Mouse (Mus musculus) heart, embryonic 15.5 days (tissue): ENCODE data around the gene Adra2b. TPM values are rescaled to one million over a fixed set of nuclear protein-coding genes. Genes with fewer than 3 reads are reported as not detected.

Source experiments
- ATAC-seq: fragments of 200-750 bp; cut with Nextera tagmentation; replicated peaks from 2 replicates; pipeline ENCODE4 v1.8.0; 2017; ENCODE audit warnings: low read depth, moderate TSS enrichment; ENCODE audit not compliant: insufficient number of reproducible peaks, insufficient read depth, low FRiP score
- H3K27ac ChIP-seq: fragments of 300-500 bp; sonication (generic); 2 replicates; pipeline ENCODE4 v1.5.1; 2015; ENCODE audit warnings: mild to moderate bottlenecking, inconsistent platforms
- H3K27me3 ChIP-seq: fragments of 300-500 bp; sonication (generic); 2 replicates; pipeline ENCODE4 v1.6.1; 2015; ENCODE audit warnings: inconsistent platforms
- H3K36me3 ChIP-seq: fragments of 300-500 bp; sonication (generic); 2 replicates; pipeline ENCODE4 v1.6.1; 2015; ENCODE audit warnings: mild to moderate bottlenecking, inconsistent platforms
- H3K4me1 ChIP-seq: fragments of 300-500 bp; sonication (generic); replicated peaks from 2 replicates; pipeline ENCODE4 v1.6.1; 2015; ENCODE audit warnings: inconsistent platforms
- H3K4me2 ChIP-seq: fragments of 300-500 bp; sonication (generic); 2 replicates; pipeline ENCODE4 v1.6.1; 2015; ENCODE audit warnings: inconsistent platforms, mild to moderate bottlenecking, moderate library complexity
- H3K4me3 ChIP-seq: fragments of 300-500 bp; sonication (generic); 2 replicates; pipeline ENCODE4 v1.5.1; 2015; ENCODE audit warnings: mild to moderate bottlenecking, inconsistent platforms
- H3K9ac ChIP-seq: fragments of 300-500 bp; sonication (generic); 2 replicates; pipeline ENCODE4 v1.6.1; 2015; ENCODE audit warnings: mild to moderate bottlenecking, inconsistent platforms
- H3K9me3 ChIP-seq: fragments of 300-500 bp; sonication (generic); replicated peaks from 2 replicates; pipeline ENCODE4 v1.6.1; 2016; ENCODE audit warnings: inconsistent platforms
- WGBS: fragments of 180-500 bp; shearing (Covaris S2); methylation state at CpG from one replicate; pipeline ENCODE4 v1.1.7; 2015; ENCODE audit warnings: mixed read lengths; 5-methylcytosine and 5-hydroxymethylcytosine counted together
- polyA plus RNA-seq: library from polyadenylated mRNA; unstranded; fragments of >200 nt; fragmentation: Nextera tagmentation; extraction: Ambion mirVana; gene quantifications from 2 replicates; pipeline ENCODE4 v1.2.1, GENCODE M21; 2015

The Adra2b gene
- polyA plus RNA-seq, 1 experiment from 2014 or later = 1.1 TPM

DNA sequence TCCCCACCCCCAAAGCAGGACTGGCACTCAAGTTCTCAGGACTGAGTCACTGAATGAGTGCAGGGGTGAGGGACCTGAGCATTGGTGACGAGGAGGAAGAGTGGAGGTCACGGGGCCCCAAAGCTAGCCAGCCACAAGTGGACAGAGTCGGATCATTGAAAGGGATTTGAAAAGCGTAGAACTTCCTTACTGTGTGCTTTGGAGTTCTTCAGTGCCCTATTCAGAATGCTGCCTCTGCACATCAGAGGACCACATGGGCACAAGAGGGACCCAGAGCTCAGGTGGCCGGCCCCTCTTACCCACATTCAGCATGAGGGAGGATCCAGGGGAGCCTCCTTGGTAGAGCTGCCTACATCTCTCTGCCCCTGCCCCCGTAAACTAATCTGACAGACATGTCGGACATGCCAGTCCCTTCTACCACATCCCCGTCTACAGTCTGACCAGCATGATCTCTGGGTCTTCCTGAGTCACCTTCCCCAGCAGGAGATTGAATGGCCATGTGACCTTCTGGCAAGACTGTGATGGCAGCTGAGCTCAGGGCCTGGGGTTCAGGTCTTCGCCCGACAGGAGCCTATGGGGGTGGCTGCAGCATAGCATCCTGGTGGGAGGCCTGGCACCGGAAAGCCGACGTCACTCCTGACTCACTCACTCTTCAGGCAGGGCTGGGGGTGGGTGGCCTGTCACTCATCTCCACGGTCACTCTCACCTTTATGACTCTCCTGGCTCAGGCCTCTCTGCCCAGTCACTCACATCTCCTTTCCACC lies 30.0 kb upstream of the Adra2b start:
- no peaks in the 10 kb centered on the region for H3K36me3 ChIP-seq
- no peak overlapping the region for H3K4me3 ChIP-seq
- WGBS = 70% methylated on average over 14 of the region's 14 CpGs
- H3K9ac ChIP-seq = no peak overlapping the region
- peaks cover 54% of the 10 kb centered on the region for H3K4me1 ChIP-seq
- peaks cover 14% of the 10 kb centered on the region for H3K27me3 ChIP-seq
- H3K27ac ChIP-seq = no peak overlapping the region
- H3K4me2 ChIP-seq = no peak overlapping the region; the same call in 1 of the 2 replicates
- H3K9me3 ChIP-seq = no peaks in the 10 kb centered on the region
- no peak for ATAC-seq

DNA sequence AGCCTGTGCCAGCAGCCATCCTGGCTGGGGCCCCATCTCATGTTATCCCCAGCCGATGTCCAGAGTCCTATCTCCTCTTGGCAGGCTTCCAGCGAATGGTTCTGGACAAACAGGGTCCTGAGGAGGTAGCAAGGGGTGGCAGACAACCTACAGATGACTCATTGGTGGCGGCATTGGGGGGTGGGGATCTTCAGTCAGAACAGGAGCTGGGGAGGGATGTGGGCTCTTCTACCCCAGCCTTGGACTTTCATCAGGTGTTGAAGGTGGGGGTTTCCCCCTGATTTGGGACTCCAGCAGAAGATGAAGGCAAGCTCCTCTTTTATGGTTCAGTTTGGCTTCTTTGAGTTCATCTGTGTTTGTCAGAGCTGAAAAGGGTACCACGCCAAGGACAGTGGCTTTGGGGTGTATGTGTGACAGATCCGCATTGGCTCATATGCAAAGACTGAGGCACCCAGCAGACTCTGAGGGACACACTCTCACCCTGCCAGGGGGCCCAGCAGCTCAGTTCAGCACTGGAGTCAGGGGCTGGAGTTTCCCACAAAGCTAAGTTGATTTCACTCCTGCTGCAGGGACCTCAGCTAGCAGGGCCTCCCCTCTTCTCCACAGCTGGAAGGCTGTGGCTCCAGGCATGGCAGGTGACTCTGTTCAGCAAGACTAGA lies 28.9 kb upstream of the Adra2b start:
- Histone ChIP-seq H3K27ac (0 out of 2 replicates have a peak overlapping the region, but pooled peaks have one; percentile 15), H3K27me3 (peaks cover 14% of the 10 kb centered on the region), H3K36me3 (no peaks in the 10 kb centered on the region), H3K9ac (no peak overlapping the region), H3K4me2 (peak overlapping the region; percentile 3; the same call in 1 of the 2 replicates), H3K9me3 (no peaks in the 10 kb centered on the region), H3K4me1 (peaks cover 48% of the 10 kb centered on the region), H3K4me3 (no peak overlapping the region)
- ATAC-seq = no peak
- WGBS = 41% methylated on average over 5 of the region's 5 CpGs

DNA sequence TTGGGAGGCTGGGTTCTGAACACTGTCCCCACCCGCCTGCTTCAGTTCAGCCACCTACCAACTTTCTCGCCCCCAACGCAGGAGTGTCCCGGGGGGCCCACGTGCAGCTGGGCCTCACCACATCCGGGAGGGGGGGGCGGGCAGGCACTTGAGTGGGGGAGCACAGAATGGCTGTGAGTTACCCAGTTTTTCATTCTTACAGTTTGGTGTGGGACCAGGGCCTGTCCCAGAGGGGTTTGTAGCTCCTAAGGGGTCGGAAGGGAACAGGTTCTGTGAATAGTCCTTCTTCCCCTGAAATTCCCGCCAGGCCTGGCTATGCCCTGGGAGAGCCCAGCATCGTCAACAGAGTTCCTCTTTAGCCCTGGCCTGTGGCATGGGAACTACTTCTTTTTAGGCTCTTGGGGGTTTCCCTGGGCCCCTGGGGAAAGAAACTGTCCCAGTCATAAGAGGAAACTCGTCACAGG lies 27.9 kb upstream of the Adra2b start:
- Histone ChIP-seq H3K4me1 (peaks cover 38% of the 10 kb centered on the region), H3K4me3 (no peak overlapping the region; the same call in 1 of the 2 replicates), H3K4me2 (peak overlapping the region; percentile 93), H3K9me3 (no peaks in the 10 kb centered on the region), H3K27me3 (peaks cover 14% of the 10 kb centered on the region), H3K36me3 (no peaks in the 10 kb centered on the region), H3K9ac (no peak overlapping the region), H3K27ac (peak overlapping the region; percentile 37; the same call in 1 of the 2 replicates)
- no peak for ATAC-seq
- 48% methylated on average over 11 of the region's 11 CpGs for whole genome bisulfite sequencing

GRCm38 (mm10) chr2:127335767-127336496 lies 27.1 kb upstream of the Adra2b start, which contains the start of gene Dusp2:
Dusp2 (plus strand) TSS chr2:127336159.
- peak; percentile 85 for ATAC-seq
- Histone ChIP-seq H3K27ac (peak within 1 kb of the TSS; percentile 79), H3K9ac (peak within 1 kb of the TSS; percentile 66), H3K27me3 (peaks cover 14% of the 10 kb centered on the region), H3K4me1 (peaks cover 38% of the 10 kb centered on the region), H3K9me3 (no peaks in the 10 kb centered on the region), H3K36me3 (no peaks in the 10 kb centered on the region), H3K4me2 (peak within 1 kb of the TSS; percentile 93), H3K4me3 (peak within 1 kb of the TSS; percentile 61)
- WGBS = 1% methylated on average over 52 of the region's 76 CpGs

DNA sequence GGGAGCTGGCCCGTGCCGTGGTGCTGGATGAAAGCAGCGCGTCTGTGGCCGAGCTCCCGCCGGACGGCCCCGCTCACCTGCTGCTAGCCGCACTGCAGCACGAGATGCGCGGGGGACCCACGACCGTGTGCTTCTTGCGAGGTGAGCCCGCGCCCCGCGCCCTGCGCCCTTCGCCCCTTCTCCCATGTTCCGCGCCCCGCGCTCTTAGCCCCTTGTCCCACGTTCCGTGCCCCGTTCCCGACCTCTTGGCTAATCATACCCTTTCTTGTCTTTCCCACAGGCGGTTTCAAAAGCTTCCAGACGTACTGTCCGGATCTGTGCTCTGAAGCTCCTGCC lies 26.5 kb upstream of the Adra2b start:
- no peaks in the 10 kb centered on the region for H3K9me3 ChIP-seq
- H3K4me1 ChIP-seq = peaks cover 38% of the 10 kb centered on the region
- peak overlapping the region; percentile 66 for H3K9ac ChIP-seq
- H3K27ac ChIP-seq = peak overlapping the region; percentile 79
- whole genome bisulfite sequencing = 2% methylated on average over 33 of the region's 33 CpGs
- ATAC-seq = no peak
- H3K4me3 ChIP-seq = peak overlapping the region; percentile 61
- no peaks in the 10 kb centered on the region for H3K36me3 ChIP-seq
- H3K4me2 ChIP-seq = peak overlapping the region; percentile 93
- H3K27me3 ChIP-seq = peaks cover 14% of the 10 kb centered on the region

GRCm38 (mm10) chr2:127336885-127337284 lies 26.1 kb upstream of the Adra2b start:
- ATAC-seq = no peak
- peaks cover 38% of the 10 kb centered on the region for H3K4me1 ChIP-seq
- 36% methylated on average over 5 of the region's 5 CpGs for WGBS

DNA sequence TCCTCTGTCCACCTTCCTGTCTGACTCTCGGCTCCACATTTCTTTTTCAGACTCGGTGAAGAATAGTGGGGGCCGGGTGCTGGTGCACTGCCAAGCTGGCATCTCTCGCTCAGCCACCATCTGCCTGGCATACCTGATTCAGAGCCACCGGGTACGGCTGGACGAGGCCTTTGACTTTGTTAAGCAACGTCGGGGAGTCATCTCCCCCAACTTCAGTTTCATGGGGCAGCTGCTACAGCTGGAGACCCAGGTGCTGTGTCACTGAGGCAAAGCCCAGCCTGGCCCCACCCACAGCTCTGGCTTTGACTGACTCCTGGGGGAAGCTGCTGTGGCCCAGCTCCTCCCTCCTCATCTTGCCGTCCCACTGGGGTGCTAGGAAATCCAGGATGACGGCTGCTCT lies 25.5 kb upstream of the Adra2b start:
- no peaks in the 10 kb centered on the region for H3K36me3 ChIP-seq

More at GRCm38 (mm10) chr2:127336885-127337284, 26.1 kb upstream of the Adra2b start:
- H3K4me3 ChIP-seq = peak overlapping the region; percentile 61
- H3K9ac ChIP-seq = peak overlapping the region; percentile 66
- H3K4me2 ChIP-seq = peak overlapping the region; percentile 93
- H3K27me3 ChIP-seq = peaks cover 14% of the 10 kb centered on the region
- no peaks in the 10 kb centered on the region for H3K36me3 ChIP-seq
- peak overlapping the region; percentile 79 for H3K27ac ChIP-seq
- no peaks in the 10 kb centered on the region for H3K9me3 ChIP-seq

GRCm38 (mm10) chr2:127338012-127338411 lies 25.0 kb upstream of the Adra2b start:
- no peaks in the 10 kb centered on the region for H3K36me3 ChIP-seq
- H3K4me3 ChIP-seq = peak overlapping the region; percentile 61
- H3K9ac ChIP-seq = no peak overlapping the region
- H3K4me2 ChIP-seq = peak overlapping the region; percentile 93
- H3K27ac ChIP-seq = 0 out of 2 replicates have a peak overlapping the region, but pooled peaks have one; percentile 79
- peaks cover 38% of the 10 kb centered on the region for H3K4me1 ChIP-seq
- ATAC-seq = no peak
- H3K9me3 ChIP-seq = no peaks in the 10 kb centered on the region
- peaks cover 14% of the 10 kb centered on the region for H3K27me3 ChIP-seq
- WGBS = 61% methylated on average over 7 of the region's 7 CpGs

More for the DNA sequence above, 25.5 kb upstream of the Adra2b start:
- Histone ChIP-seq H3K9me3 (no peaks in the 10 kb centered on the region), H3K9ac (peak overlapping the region; percentile 66), H3K27ac (peak overlapping the region; percentile 79; the same call in 1 of the 2 replicates), H3K4me2 (peak overlapping the region; percentile 93), H3K27me3 (peaks cover 14% of the 10 kb centered on the region), H3K4me1 (peaks cover 38% of the 10 kb centered on the region), H3K4me3 (peak overlapping the region; percentile 61)
- ATAC-seq = no peak
- 52% methylated on average over 11 of the region's 11 CpGs for WGBS

GRCm38 (mm10) chr2:127338416-127338815 lies 24.6 kb upstream of the Adra2b start, which contains the start of gene Astl:
Astl (plus strand) TSS chr2:127338639.
- no peak for ATAC-seq
- Histone ChIP-seq H3K4me1 (peaks cover 35% of the 10 kb centered on the region), H3K36me3 (no peaks in the 10 kb centered on the region), H3K4me3 (peak within 1 kb of the TSS; percentile 61), H3K4me2 (peak within 1 kb of the TSS; percentile 93), H3K9me3 (no peaks in the 10 kb centered on the region), H3K27ac (0 out of 2 replicates have a peak within 1 kb of the TSS, but pooled peaks have one; percentile 79), H3K9ac (peak within 1 kb of the TSS; percentile 66; the same call in 1 of the 2 replicates), H3K27me3 (peaks cover 14% of the 10 kb centered on the region)
- 61% methylated on average over 4 of the region's 4 CpGs for WGBS

- Histone ChIP-seq H3K27ac (no peak overlapping the region), H3K9me3 (no peaks in the 10 kb centered on the region), H3K9ac (no peak overlapping the region), H3K27me3 (peaks cover 14% of the 10 kb centered on the region), H3K4me2 (no peak overlapping the region), H3K4me1 (peaks cover 30% of the 10 kb centered on the region), H3K4me3 (no peak overlapping the region), H3K36me3 (no peaks in the 10 kb centered on the region)
- 58% methylated on average over 4 of the region's 4 CpGs for WGBS
- no peak for ATAC-seq
These were observed 24.2 kb upstream of the Adra2b start for GRCm38 (mm10) chr2:127338833-127339232.

GRCm38 (mm10) chr2:127339262-127339661 lies 23.7 kb upstream of the Adra2b start:
- peaks cover 26% of the 10 kb centered on the region for H3K4me1 ChIP-seq
- H3K27me3 ChIP-seq = peaks cover 14% of the 10 kb centered on the region
- H3K9me3 ChIP-seq = no peaks in the 10 kb centered on the region
- H3K4me3 ChIP-seq = no peak overlapping the region
- 54% methylated on average over 6 of the region's 6 CpGs for WGBS
- no peak for ATAC-seq
- H3K27ac ChIP-seq = no peak overlapping the region
- no peak overlapping the region for H3K4me2 ChIP-seq
- no peaks in the 10 kb centered on the region for H3K36me3 ChIP-seq
- no peak overlapping the region for H3K9ac ChIP-seq
